Mouse (Mus musculus): ENCODE measurements at regions not wholly inside any gene's neighbourhood (a gene's known extent, or its start where the extent isn't known, plus 50 kb on each side); places are given as distances from the start of the nearest gene placed in this dataset.

GRCm38 (mm10) chr10:37316701-37317100 is 178.0 kb upstream of the Marcks start:
- DNase-seq, result no peak

- DNase-seq, result no peak
Measured at GRCm38 (mm10) chr10:37315804-37316203, 177.1 kb upstream of the Marcks start.

GRCm38 (mm10) chr10:37314746-37315430 is 176.2 kb upstream of the Marcks start:
- DNase-seq, result peak; percentile 55

- no peak for DNase-seq
Measured at GRCm38 (mm10) chr10:37313461-37313860, 174.7 kb upstream of the Marcks start.

GRCm38 (mm10) chr10:37310266-37310945 is 171.7 kb upstream of the Marcks start:
- DNase-seq, result peak; percentile 36

- DNase-seq, result no peak
Measured at GRCm38 (mm10) chr10:37304656-37305055, 165.9 kb upstream of the Marcks start.

- no peak for DNase-seq
Measured at GRCm38 (mm10) chr10:37300181-37300889, 161.6 kb upstream of the Marcks start.

GRCm38 (mm10) chr10:37298689-37299421 is 160.1 kb upstream of the Marcks start:
- no peak for DNase-seq

GRCm38 (mm10) chr10:37294231-37294630 is 155.5 kb upstream of the Marcks start:
- DNase-seq, result no peak

- DNase-seq, result no peak
Measured at GRCm38 (mm10) chr10:37293292-37293691, 154.6 kb upstream of the Marcks start.

- no peak for DNase-seq
Measured at GRCm38 (mm10) chr10:37291639-37292495, 153.1 kb upstream of the Marcks start.

- no peak for DNase-seq
Measured at GRCm38 (mm10) chr10:37289964-37290704, 151.4 kb upstream of the Marcks start.

GRCm38 (mm10) chr10:37286305-37286704 is 147.6 kb upstream of the Marcks start:
- DNase-seq, result no peak

GRCm38 (mm10) chr10:37282951-37283350 is 144.2 kb upstream of the Marcks start:
- DNase-seq, result no peak

GRCm38 (mm10) chr10:37280823-37281222 is 142.1 kb upstream of the Marcks start:
- DNase-seq, result no peak

GRCm38 (mm10) chr10:37280150-37280820 is 141.6 kb upstream of the Marcks start:
- no peak for DNase-seq

- no peak for DNase-seq
Measured at GRCm38 (mm10) chr10:37279316-37279715, 140.6 kb upstream of the Marcks start.

GRCm38 (mm10) chr10:37275857-37276256 is 137.1 kb upstream of the Marcks start:
- DNase-seq, result no peak

- DNase-seq, result no peak
Measured at GRCm38 (mm10) chr10:37275271-37275670, 136.6 kb upstream of the Marcks start.

GRCm38 (mm10) chr10:37271967-37272366 is 133.2 kb upstream of the Marcks start:
- no peak for DNase-seq
